ENCODE assay signal across 10 mouse cellular contexts in the genomic region with DNA sequence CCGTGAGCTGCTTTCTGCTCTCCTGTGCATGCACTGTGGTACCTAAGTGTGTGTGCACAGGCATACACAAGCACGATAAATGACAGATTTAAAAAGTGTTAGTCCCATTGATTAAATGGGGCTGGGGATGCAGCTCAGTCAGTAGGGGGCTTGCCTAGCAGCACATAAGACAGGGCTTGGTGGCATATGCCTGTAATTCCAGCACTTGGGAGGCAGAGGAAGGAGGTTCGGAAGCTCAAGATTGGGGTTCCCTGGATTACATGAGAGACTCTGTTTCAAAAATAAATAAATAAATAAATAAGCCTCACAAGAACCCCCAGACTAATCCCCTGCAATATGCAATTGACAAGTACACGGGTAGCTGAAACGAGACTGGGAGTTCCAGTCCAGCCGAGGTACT. TPM values are rescaled to one million over a fixed set of nuclear protein-coding genes. Genes with fewer than 3 reads are reported as not detected.
DNase-seq lines count a peak whose midpoint lies in the region; ATAC-seq and TF ChIP-seq lines count a peak whose summit lies in the region.
"Had no signal": no experiment of that assay in that cellular context is flagged by ENCODE, and none has a peak within 500 bp of the region (broad histone marks: within the 10 kb centered on the region; RNA-seq: fewer than 3 reads in every experiment).

No protein-coding gene starts in this region.

- ATAC-seq in heart, postnatal 0 days (ENCODE audit: insufficient read depth, low read depth) = no peak
- no peak for ATAC-seq in embryonic facial prominence, embryonic 11.5 days (replicated peaks; ENCODE audit: insufficient number of reproducible peaks, low FRiP score, low TSS enrichment, low read depth)
- ATAC-seq in intestine, embryonic 14.5 days (replicated peaks; ENCODE audit: low FRiP score, low TSS enrichment, low read depth) = no peak
- ATAC-seq in midbrain, embryonic 15.5 days (replicated peaks) = no peak

- no peak for TF ChIP-seq CTCF in heart, postnatal 0 days (IDR thresholded peaks at IDR 0.05; ENCODE audit: low read depth)

- H3K36me3 ChIP-seq in heart, postnatal 0 days (replicated peaks; ENCODE audit: control insufficient read depth, insufficient read depth, low read length) = no peaks in the 10 kb centered on the region
- no peaks in the 10 kb centered on the region for H3K36me3 ChIP-seq in embryonic facial prominence, embryonic 11.5 days (replicated peaks; ENCODE audit: control insufficient read depth, insufficient read depth, low read depth, low read length)
- no peaks in the 10 kb centered on the region for H3K36me3 ChIP-seq in intestine, embryonic 14.5 days (ENCODE audit: control insufficient read depth, insufficient read depth, low read length)
- no peaks in the 10 kb centered on the region for H3K36me3 ChIP-seq in midbrain, embryonic 15.5 days (replicated peaks)

- no peak for TF ChIP-seq EP300 in heart, postnatal 0 days (IDR thresholded peaks at IDR 0.05; ENCODE audit: low read depth)

- intact Hi-C loops in gastrocnemius, postnatal 36 days (cut with DNase I) = loop anchor here (5.0 kb wide), 1 partner anchor 47 kb away; the partner anchor contains the start of gene Frat2

- H3K4me3 ChIP-seq in heart, postnatal 0 days (ENCODE audit: low read depth, low read length) = peak overlapping the region; percentile 83
- H3K4me3 ChIP-seq in embryonic facial prominence, embryonic 11.5 days (ENCODE audit: low read depth, low read length) = peak overlapping the region; percentile 92
- H3K4me3 ChIP-seq in intestine, embryonic 14.5 days (ENCODE audit: low read depth, low read length) = peak overlapping the region; percentile 95; the same call in 1 of the 2 replicates
- H3K4me3 ChIP-seq in midbrain, embryonic 15.5 days = no peak overlapping the region

- H3K9ac ChIP-seq in heart, postnatal 0 days (replicated peaks; ENCODE audit: low read depth, low read length) = no peak overlapping the region
- H3K9ac ChIP-seq in embryonic facial prominence, embryonic 11.5 days (replicated peaks; ENCODE audit: low read length) = no peak overlapping the region
- H3K9ac ChIP-seq in intestine, embryonic 14.5 days (ENCODE audit: low read length) = no peak overlapping the region
- no peak overlapping the region for H3K9ac ChIP-seq in midbrain, embryonic 15.5 days

- DNase-seq in heart, postnatal 0 days (ENCODE audit: low spot score) = no peak
- no peak for DNase-seq in heart, adult 9 months (ENCODE audit: low spot score in 2 of 2)
- no peak for DNase-seq in embryonic facial prominence, embryonic 11.5 days (ENCODE audit: low spot score)
- no peak for DNase-seq in intestine, embryonic 14.5 days (ENCODE audit: low spot score)
- no peak for DNase-seq in thymus, postnatal 36 days
- DNase-seq in adrenal gland, postnatal 36 days = no peak
- no peak for DNase-seq in gastrocnemius, postnatal 36 days
- DNase-seq: lung, postnatal 10 days; spleen, adult 18-20 months had no signal

- no peaks in the 10 kb centered on the region for H3K27me3 ChIP-seq in heart, postnatal 0 days (ENCODE audit: control insufficient read depth, insufficient read depth, low read length)
- no peaks in the 10 kb centered on the region for H3K27me3 ChIP-seq in embryonic facial prominence, embryonic 11.5 days (ENCODE audit: control insufficient read depth, insufficient read depth, low read length)
- no peaks in the 10 kb centered on the region for H3K27me3 ChIP-seq in intestine, embryonic 14.5 days (replicated peaks; ENCODE audit: control insufficient read depth, insufficient read depth, low read length)
- H3K27me3 ChIP-seq in midbrain, embryonic 15.5 days (replicated peaks) = no peaks in the 10 kb centered on the region

- 46% methylated on average over 6 of the region's 6 CpGs for WGBS in heart, postnatal 0 days
- 52% methylated on average over 6 of the region's 6 CpGs for WGBS in embryonic facial prominence, embryonic 11.5 days
- 54% methylated on average over 6 of the region's 6 CpGs for WGBS in intestine, embryonic 14.5 days
- WGBS in midbrain, embryonic 15.5 days = 34% methylated on average over 6 of the region's 6 CpGs

- H3K9me3 ChIP-seq in heart, postnatal 0 days (replicated peaks; ENCODE audit: control insufficient read depth, low read length) = no peaks in the 10 kb centered on the region
- no peaks in the 10 kb centered on the region for H3K9me3 ChIP-seq in embryonic facial prominence, embryonic 11.5 days (replicated peaks; ENCODE audit: control insufficient read depth, low read length)
- no peaks in the 10 kb centered on the region for H3K9me3 ChIP-seq in intestine, embryonic 14.5 days (ENCODE audit: control insufficient read depth, low read length)
- no peaks in the 10 kb centered on the region for H3K9me3 ChIP-seq in midbrain, embryonic 15.5 days

- H3K4me2 ChIP-seq in heart, postnatal 0 days (ENCODE audit: low read depth, low read length) = peak overlapping the region; percentile 71
- H3K4me2 ChIP-seq in embryonic facial prominence, embryonic 11.5 days (ENCODE audit: low read depth, low read length) = peak overlapping the region; percentile 66; the same call in 1 of the 2 replicates
- H3K4me2 ChIP-seq in intestine, embryonic 14.5 days (ENCODE audit: low read length) = peak overlapping the region; percentile 88
- H3K4me2 ChIP-seq in midbrain, embryonic 15.5 days = 0 out of 2 replicates have a peak overlapping the region, but pooled peaks have one; percentile 10

- H3K27ac ChIP-seq in heart, postnatal 0 days (ENCODE audit: low read depth) = no peak overlapping the region
- H3K27ac ChIP-seq in embryonic facial prominence, embryonic 11.5 days (replicated peaks; ENCODE audit: low read depth, low read length) = no peak overlapping the region
- H3K27ac ChIP-seq in intestine, embryonic 14.5 days (ENCODE audit: low read depth) = no peak overlapping the region
- H3K27ac ChIP-seq in midbrain, embryonic 15.5 days = no peak overlapping the region

- peaks cover 16% of the 10 kb centered on the region for H3K4me1 ChIP-seq in heart, postnatal 0 days (ENCODE audit: control insufficient read depth, insufficient read depth)
- H3K4me1 ChIP-seq in embryonic facial prominence, embryonic 11.5 days (ENCODE audit: control insufficient read depth, insufficient read depth, low read length) = no peaks in the 10 kb centered on the region
- H3K4me1 ChIP-seq in intestine, embryonic 14.5 days (replicated peaks; ENCODE audit: control insufficient read depth, insufficient read depth, low read length) = peaks cover 12% of the 10 kb centered on the region
- peaks cover 17% of the 10 kb centered on the region for H3K4me1 ChIP-seq in midbrain, embryonic 15.5 days

RNA-seq across cellular contexts. Expression of gene Arhgap19, which starts 1.4 kb away (rescaled TPM):
- total RNA-seq in heart, postnatal 0 days (2014; rRNA removed; ENCODE audit: low replicate concordance) = 11.1 and 13.2 TPM in 2 replicates
- 2.4 and 2.7 TPM in 2 replicates for polyA plus RNA-seq in heart, postnatal 0 days (2015; fragmentation: Nextera tagmentation; extraction: Ambion mirVana)
- 47.6 and 48.1 TPM in 2 replicates for polyA plus RNA-seq in embryonic facial prominence, embryonic 11.5 days (2014; fragmentation: Nextera tagmentation; extraction: Ambion mirVana)
- 25.5 and 29.0 TPM in 2 replicates for polyA plus RNA-seq in intestine, embryonic 14.5 days (2014; fragmentation: Nextera tagmentation; extraction: Ambion mirVana)
- polyA plus RNA-seq in midbrain, embryonic 15.5 days (2015; fragmentation: Nextera tagmentation; extraction: Ambion mirVana) = 5.2 and 6.2 TPM in 2 replicates
- 1 to 10 TPM; 5.0 to 5.8 TPM for total RNA-seq in adrenal gland, postnatal 36 days (2021)
- total RNA-seq in gastrocnemius, postnatal 36 days (2021) = 1 to 10 TPM; 6.4 to 6.6 TPM

RNA-seq across cellular contexts. Expression of gene Frat1, which starts 29.3 kb away (rescaled TPM):
- 2.1 and 5.9 TPM in 2 replicates for total RNA-seq in heart, postnatal 0 days (2014; rRNA removed; ENCODE audit: low replicate concordance)
- 3.4 and 5.2 TPM in 2 replicates for polyA plus RNA-seq in heart, postnatal 0 days (2015; fragmentation: Nextera tagmentation; extraction: Ambion mirVana)
- 7.9 and 8.7 TPM in 2 replicates for polyA plus RNA-seq in embryonic facial prominence, embryonic 11.5 days (2014; fragmentation: Nextera tagmentation; extraction: Ambion mirVana)
- 13.3 and 15.4 TPM in 2 replicates for polyA plus RNA-seq in intestine, embryonic 14.5 days (2014; fragmentation: Nextera tagmentation; extraction: Ambion mirVana)
- 30.1 and 30.9 TPM in 2 replicates for polyA plus RNA-seq in midbrain, embryonic 15.5 days (2015; fragmentation: Nextera tagmentation; extraction: Ambion mirVana)
- total RNA-seq in adrenal gland, postnatal 36 days (2021) = 1 to 10 TPM; 4.9 to 7.8 TPM
- total RNA-seq in gastrocnemius, postnatal 36 days (2021) = 1 to 10 TPM; 5.3 to 7.3 TPM

RNA-seq across cellular contexts. Expression of gene Frat2, which starts 47.5 kb away (rescaled TPM):
- total RNA-seq in heart, postnatal 0 days (2014; rRNA removed; ENCODE audit: low replicate concordance) = 5.6 and 8.7 TPM in 2 replicates
- polyA plus RNA-seq in heart, postnatal 0 days (2015; fragmentation: Nextera tagmentation; extraction: Ambion mirVana) = 1.4 and 1.9 TPM in 2 replicates
- 5.1 and 5.3 TPM in 2 replicates for polyA plus RNA-seq in embryonic facial prominence, embryonic 11.5 days (2014; fragmentation: Nextera tagmentation; extraction: Ambion mirVana)
- polyA plus RNA-seq in intestine, embryonic 14.5 days (2014; fragmentation: Nextera tagmentation; extraction: Ambion mirVana) = 6.4 and 6.5 TPM in 2 replicates
- 9.5 and 9.7 TPM in 2 replicates for polyA plus RNA-seq in midbrain, embryonic 15.5 days (2015; fragmentation: Nextera tagmentation; extraction: Ambion mirVana)
- 1 to 10 TPM; 2.9 to 3.4 TPM for total RNA-seq in adrenal gland, postnatal 36 days (2021)
- 10 to 100 TPM; 13.9 to 18.5 TPM for total RNA-seq in gastrocnemius, postnatal 36 days (2021)

RNA-seq across cellular contexts. Expression of gene Slit1, which starts 57.0 kb away (rescaled TPM):
- 0.61 TPM in 1 of 2 replicates, not detected in the other for total RNA-seq in heart, postnatal 0 days (2014; rRNA removed; ENCODE audit: low replicate concordance)
- 0.10 TPM in 1 of 2 replicates, not detected in the other for polyA plus RNA-seq in heart, postnatal 0 days (2015; fragmentation: Nextera tagmentation; extraction: Ambion mirVana)
- polyA plus RNA-seq in embryonic facial prominence, embryonic 11.5 days (2014; fragmentation: Nextera tagmentation; extraction: Ambion mirVana) = 2.1 TPM in 2 replicates
- 0.77 and 1.0 TPM in 2 replicates for polyA plus RNA-seq in intestine, embryonic 14.5 days (2014; fragmentation: Nextera tagmentation; extraction: Ambion mirVana)
- polyA plus RNA-seq in midbrain, embryonic 15.5 days (2015; fragmentation: Nextera tagmentation; extraction: Ambion mirVana) = 23.9 and 26.7 TPM in 2 replicates
- 10 to 100 TPM in 1 of 2 experiments, 1 to 10 TPM in 1; 7.6 to 18.4 TPM for total RNA-seq in adrenal gland, postnatal 36 days (2021)
- under 1 TPM; 0.33 to 0.35 TPM for total RNA-seq in gastrocnemius, postnatal 36 days (2021)

Comparison
In these comparisons a context has a peak if more than half of its experiments do, and no peak if none do; other contexts are left out.
1. H3K4me2 ChIP-seq: peak in every context shown above with its lines; median percentile 88 in intestine, embryonic 14.5 days; 71 in heart, postnatal 0 days; 66 in embryonic facial prominence, embryonic 11.5 days; 10 in midbrain, embryonic 15.5 days.